Comparison of ENCODE assay signal across 8 mouse cellular contexts in genomic region chr8:84703466-84704249, GRCm38 (mm10). TPM values are rescaled to one million over a fixed set of nuclear protein-coding genes. Genes with fewer than 3 reads are reported as not detected.
A peak's percentile ranks its signal among the peaks of the same experiment; 100 is the strongest.
DNase-seq lines count a peak whose midpoint lies in the region; ATAC-seq and TF ChIP-seq lines count a peak whose summit lies in the region.

No protein-coding gene starts in this region.

- no peak overlapping the region for H3K27ac ChIP-seq in kidney, adult 2 months (ENCODE audit: insufficient read depth, low read depth, low read length)
- H3K27ac ChIP-seq in heart, embryonic 16.5 days (ENCODE audit: low read length), result peak overlapping the region; percentile 66
- H3K27ac ChIP-seq in liver, embryonic 15.5 days (replicated peaks), result peak overlapping the region; percentile 98
- H3K27ac ChIP-seq in spleen, adult 2 months (ENCODE audit: insufficient read depth, low read length), result peak overlapping the region; percentile 98

- H3K27me3 ChIP-seq in kidney, adult 2 months (replicated peaks; ENCODE audit: control insufficient read depth, insufficient read depth, low read length), result peaks cover 4% of the 10 kb centered on the region; the same call in 1 of the 2 replicates
- peaks cover 41% of the 10 kb centered on the region for H3K27me3 ChIP-seq in heart, embryonic 16.5 days (ENCODE audit: control insufficient read depth, insufficient read depth, low read length)
- H3K27me3 ChIP-seq in liver, embryonic 15.5 days, result peaks cover 31% of the 10 kb centered on the region
- peaks cover 3% of the 10 kb centered on the region; the same call in 1 of the 2 replicates for H3K27me3 ChIP-seq in spleen, adult 2 months (ENCODE audit: control insufficient read depth, insufficient read depth, low read length)

- no peaks in the 10 kb centered on the region for H3K4me1 ChIP-seq in kidney, adult 2 months (ENCODE audit: control insufficient read depth, insufficient read depth, low read length)
- peaks cover 44% of the 10 kb centered on the region for H3K4me1 ChIP-seq in heart, embryonic 16.5 days (ENCODE audit: control insufficient read depth, insufficient read depth, low read length)
- peaks cover 81% of the 10 kb centered on the region for H3K4me1 ChIP-seq in liver, embryonic 15.5 days (replicated peaks)
- H3K4me1 ChIP-seq in spleen, adult 2 months (ENCODE audit: control insufficient read depth, insufficient read depth, insufficient read length), result peaks cover 57% of the 10 kb centered on the region

- no peak overlapping the region; the same call in 1 of the 2 replicates for H3K4me3 ChIP-seq in kidney, adult 2 months (ENCODE audit: insufficient read depth, low read depth, low read length)
- H3K4me3 ChIP-seq in heart, embryonic 16.5 days (ENCODE audit: low read length), result peak overlapping the region; percentile 48
- peak overlapping the region; percentile 78 for H3K4me3 ChIP-seq in liver, embryonic 15.5 days (replicated peaks)
- peak overlapping the region; percentile 43; the same call in 1 of the 2 replicates for H3K4me3 ChIP-seq in spleen, adult 2 months (ENCODE audit: extremely low read depth, insufficient read depth, insufficient read length)

- peak overlapping the region; percentile 50; the same call in 1 of the 2 replicates for H3K9ac ChIP-seq in heart, embryonic 16.5 days (ENCODE audit: low read length)
- peak overlapping the region; percentile 78 for H3K9ac ChIP-seq in liver, embryonic 15.5 days

- H3K9me3 ChIP-seq in heart, embryonic 16.5 days (replicated peaks; ENCODE audit: control insufficient read depth, low read length), result no peaks in the 10 kb centered on the region
- H3K9me3 ChIP-seq in liver, embryonic 15.5 days (replicated peaks), result no peaks in the 10 kb centered on the region

- H3K4me2 ChIP-seq in heart, embryonic 16.5 days (ENCODE audit: low read depth, low read length), result peak overlapping the region; percentile 58
- H3K4me2 ChIP-seq in liver, embryonic 15.5 days, result peak overlapping the region; percentile 95

- no peak for ATAC-seq in heart, embryonic 16.5 days (replicated peaks; ENCODE audit: extremely low read depth, insufficient read depth, low FRiP score)
- no peak for ATAC-seq in liver, embryonic 15.5 days (ENCODE audit: insufficient read depth)

- TF ChIP-seq POLR2A in kidney, adult 2 months (IDR thresholded peaks at IDR 0.05; ENCODE audit: low read depth, low read length), result no peak
- TF ChIP-seq POLR2A in spleen, adult 2 months (IDR thresholded peaks at IDR 0.05; ENCODE audit: low read depth, low read length), result no peak

- 34% methylated on average over 38 of the region's 38 CpGs for WGBS in kidney, adult 2 months
- WGBS in heart, embryonic 16.5 days, result 15% methylated on average over 38 of the region's 38 CpGs
- 2% methylated on average over 38 of the region's 38 CpGs for WGBS in liver, embryonic 15.5 days (ENCODE audit: insufficient replicate concordance)
- WGBS in spleen, adult 2 months, result 8% methylated on average over 38 of the region's 38 CpGs

- DNase-seq in kidney, adult 2 months, result no peak
- DNase-seq in kidney, adult 18-20 months, result no peak
- peak; percentile 68 for DNase-seq in MEL-GATA-1-ER (ENCODE audit: extremely low read depth, low read depth)
- peak in 1 of 2 experiments; percentile 50 for DNase-seq in spleen, adult 2 months (ENCODE audit: low read depth in 1 of 2, low spot score in 2 of 2)
- DNase-seq in layer of hippocampus, adult 8-10 months (ENCODE audit: low spot score in 2 of 2), result no peak
- no peak for DNase-seq in left cerebral cortex, adult 18-20 months (ENCODE audit: low spot score in 2 of 2)

- H3K36me3 ChIP-seq in kidney, adult 2 months (ENCODE audit: control insufficient read depth, insufficient read depth, low read length), result no peaks in the 10 kb centered on the region
- peaks cover 5% of the 10 kb centered on the region; the same call in 1 of the 2 replicates for H3K36me3 ChIP-seq in heart, embryonic 16.5 days (ENCODE audit: control insufficient read depth, insufficient read depth)
- H3K36me3 ChIP-seq in liver, embryonic 15.5 days (replicated peaks), result peaks cover 31% of the 10 kb centered on the region
- H3K36me3 ChIP-seq in spleen, adult 2 months (ENCODE audit: control insufficient read depth, insufficient read depth, low read length), result 0 out of 2 replicates have a peak, but pooled peaks cover 5% of the 10 kb centered on the region

- 0 out of 2 replicates have a peak, but pooled peaks have one; percentile 2 for TF ChIP-seq CTCF in kidney, adult 2 months (conservative IDR thresholded peaks at IDR 0.05; ENCODE audit: insufficient read depth, insufficient read length, low read depth, low read length)
- no peak for TF ChIP-seq CTCF in spleen, adult 2 months (IDR thresholded peaks at IDR 0.05; ENCODE audit: extremely low read depth, insufficient read depth, insufficient read length, insufficient replicate concordance)

RNA-seq across cellular contexts. Expression of gene Lyl1, which starts 2.4 kb away (rescaled TPM):
- 3.2 and 4.1 TPM in 2 replicates for polyA plus RNA-seq in kidney, adult 2 months (2012; rRNA removed)
- 10.2 and 12.0 TPM in 2 replicates for polyA plus RNA-seq in heart, embryonic 16.5 days (2015; fragmentation: Nextera tagmentation; extraction: Ambion mirVana)
- 55.3 and 58.3 TPM in 2 replicates for polyA plus RNA-seq in liver, embryonic 15.5 days (2015; fragmentation: Nextera tagmentation; extraction: Ambion mirVana)
- 90.0 and 115 TPM in 2 replicates for polyA plus RNA-seq in spleen, adult 2 months (2012; rRNA removed)
- 1 to 10 TPM; 2.6 to 7.2 (median 4.8) TPM for total RNA-seq in layer of hippocampus, adult 8-10 months (2022)
- 1 to 10 TPM; 2.6 TPM for total RNA-seq in left cerebral cortex, adult 18-20 months (2021)

RNA-seq across cellular contexts. Expression of gene Nacc1, which starts 16.0 kb away (rescaled TPM):
- 85.8 and 93.9 TPM in 2 replicates for polyA plus RNA-seq in kidney, adult 2 months (2012; rRNA removed)
- 11.7 and 14.4 TPM in 2 replicates for polyA plus RNA-seq in heart, embryonic 16.5 days (2015; fragmentation: Nextera tagmentation; extraction: Ambion mirVana)
- 6.2 and 7.2 TPM in 2 replicates for polyA plus RNA-seq in liver, embryonic 15.5 days (2015; fragmentation: Nextera tagmentation; extraction: Ambion mirVana)
- polyA plus RNA-seq in spleen, adult 2 months (2012; rRNA removed), result 66.0 and 78.5 TPM in 2 replicates
- total RNA-seq in layer of hippocampus, adult 8-10 months (2022), result 10 to 100 TPM; 86.2 to 91.2 (median 87.6) TPM
- total RNA-seq in left cerebral cortex, adult 18-20 months (2021), result 10 to 100 TPM; 93.7 to 99.0 TPM

RNA-seq across cellular contexts. Expression of gene Trmt1, which starts 17.6 kb away (rescaled TPM):
- polyA plus RNA-seq in kidney, adult 2 months (2012; rRNA removed), result 73.7 and 98.9 TPM in 2 replicates
- polyA plus RNA-seq in heart, embryonic 16.5 days (2015; fragmentation: Nextera tagmentation; extraction: Ambion mirVana), result 43.2 and 46.7 TPM in 2 replicates
- polyA plus RNA-seq in liver, embryonic 15.5 days (2015; fragmentation: Nextera tagmentation; extraction: Ambion mirVana), result 27.9 and 36.1 TPM in 2 replicates
- 98.1 and 155 TPM in 2 replicates for polyA plus RNA-seq in spleen, adult 2 months (2012; rRNA removed)
- total RNA-seq in layer of hippocampus, adult 8-10 months (2022), result 100 to 1,000 TPM in 2 of 4 experiments, 10 to 100 TPM in 2; 91.6 to 133 (median 103) TPM
- 100 to 1,000 TPM in 1 of 2 experiments, 10 to 100 TPM in 1; 99.1 to 101 TPM for total RNA-seq in left cerebral cortex, adult 18-20 months (2021)

RNA-seq across cellular contexts. Expression of gene G430095P16Rik, which starts 19.1 kb away (rescaled TPM):
- 0.65 and 0.81 TPM in 2 replicates for polyA plus RNA-seq in kidney, adult 2 months (2012; rRNA removed)
- polyA plus RNA-seq in heart, embryonic 16.5 days (2015; fragmentation: Nextera tagmentation; extraction: Ambion mirVana), result 3.1 and 4.7 TPM in 2 replicates
- 8.1 and 8.7 TPM in 2 replicates for polyA plus RNA-seq in liver, embryonic 15.5 days (2015; fragmentation: Nextera tagmentation; extraction: Ambion mirVana)
- 4.5 TPM in 2 replicates for polyA plus RNA-seq in spleen, adult 2 months (2012; rRNA removed)
- total RNA-seq in layer of hippocampus, adult 8-10 months (2022), result not detected
- total RNA-seq in left cerebral cortex, adult 18-20 months (2021), result not detected

RNA-seq across cellular contexts. Expression of gene Ier2, which starts 41.0 kb away (rescaled TPM):
- polyA plus RNA-seq in kidney, adult 2 months (2012; rRNA removed), result 5.7 and 7.3 TPM in 2 replicates
- 43.0 and 43.3 TPM in 2 replicates for polyA plus RNA-seq in heart, embryonic 16.5 days (2015; fragmentation: Nextera tagmentation; extraction: Ambion mirVana)
- polyA plus RNA-seq in liver, embryonic 15.5 days (2015; fragmentation: Nextera tagmentation; extraction: Ambion mirVana), result 22.8 and 23.1 TPM in 2 replicates
- polyA plus RNA-seq in spleen, adult 2 months (2012; rRNA removed), result 23.0 and 27.4 TPM in 2 replicates
- total RNA-seq in layer of hippocampus, adult 8-10 months (2022), result 10 to 100 TPM in 1 of 4 experiments, 1 to 10 TPM in 3; 7.0 to 10.2 (median 9.3) TPM
- 10 to 100 TPM; 15.5 to 19.9 TPM for total RNA-seq in left cerebral cortex, adult 18-20 months (2021)
